Mouse (Mus musculus): ENCODE measurements around the gene Slc8a1. TPM values are rescaled to one million over a fixed set of nuclear protein-coding genes. Genes with fewer than 3 reads are reported as not detected.
A peak's percentile ranks its signal among the peaks of the same experiment; 100 is the strongest.

Gene Slc8a1
- polyA plus RNA-seq, 1 experiment from 2014 or later = 83.6 TPM

- Histone ChIP-seq H3K4me2 (no peak overlapping the region), H3K4me1 (replicated peaks) (peaks cover 26% of the 10 kb centered on the region), H3K36me3 (peaks cover 11% of the 10 kb centered on the region; the same call in 1 of the 2 replicates), H3K9me3 (replicated peaks) (no peaks in the 10 kb centered on the region), H3K9ac (no peak overlapping the region), H3K4me3 (no peak overlapping the region), H3K27ac (peak overlapping the region; percentile 13; the same call in 1 of the 2 replicates), H3K27me3 (no peaks in the 10 kb centered on the region)
- 41% methylated on average over 1 of the region's 1 CpGs for WGBS
- ATAC-seq (replicated peaks; ENCODE audit: insufficient number of reproducible peaks, insufficient read depth, low FRiP score, low read depth) = no peak
Measured at GRCm38 (mm10) chr17:81712273-81712751, 25.9 kb downstream of the Slc8a1 start.

- peaks cover 17% of the 10 kb centered on the region; the same call in 1 of the 2 replicates for H3K36me3 ChIP-seq
- 24% methylated on average over 3 of the region's 3 CpGs for WGBS
- H3K4me3 ChIP-seq = no peak overlapping the region
- H3K9ac ChIP-seq = no peak overlapping the region
- peak overlapping the region; percentile 32; the same call in 1 of the 2 replicates for H3K27ac ChIP-seq
- H3K27me3 ChIP-seq = no peaks in the 10 kb centered on the region
- H3K9me3 ChIP-seq (replicated peaks) = no peaks in the 10 kb centered on the region
- no peak for ATAC-seq (replicated peaks; ENCODE audit: insufficient number of reproducible peaks, insufficient read depth, low FRiP score, low read depth)
- no peak overlapping the region for H3K4me2 ChIP-seq
- H3K4me1 ChIP-seq (replicated peaks) = peaks cover 41% of the 10 kb centered on the region
Measured at GRCm38 (mm10) chr17:81704761-81705160, 33.4 kb downstream of the Slc8a1 start.

- Histone ChIP-seq H3K9me3 (replicated peaks) (no peaks in the 10 kb centered on the region), H3K9ac (no peak overlapping the region), H3K36me3 (peaks cover 6% of the 10 kb centered on the region; the same call in 1 of the 2 replicates), H3K4me3 (no peak overlapping the region), H3K4me1 (replicated peaks) (peaks cover 53% of the 10 kb centered on the region), H3K27ac (0 out of 2 replicates have a peak overlapping the region, but pooled peaks have one; percentile 14), H3K4me2 (no peak overlapping the region), H3K27me3 (no peaks in the 10 kb centered on the region)
- WGBS = 59% methylated on average over 2 of the region's 2 CpGs
- no peak for ATAC-seq (replicated peaks; ENCODE audit: insufficient number of reproducible peaks, insufficient read depth, low FRiP score, low read depth)
Measured at GRCm38 (mm10) chr17:81703258-81703657, 34.9 kb downstream of the Slc8a1 start.

GRCm38 (mm10) chr17:81701701-81702100 is 36.5 kb downstream of the Slc8a1 start:
- Histone ChIP-seq H3K9ac (no peak overlapping the region), H3K4me3 (no peak overlapping the region), H3K4me2 (no peak overlapping the region), H3K9me3 (replicated peaks) (no peaks in the 10 kb centered on the region), H3K4me1 (replicated peaks) (peaks cover 46% of the 10 kb centered on the region), H3K36me3 (peaks cover 6% of the 10 kb centered on the region; the same call in 1 of the 2 replicates), H3K27me3 (no peaks in the 10 kb centered on the region), H3K27ac (peak overlapping the region; percentile 45)
- no peak for ATAC-seq (replicated peaks; ENCODE audit: insufficient number of reproducible peaks, insufficient read depth, low FRiP score, low read depth)
- WGBS = 44% methylated on average over 4 of the region's 4 CpGs

GRCm38 (mm10) chr17:81698789-81699188 is 39.4 kb downstream of the Slc8a1 start:
- Histone ChIP-seq H3K9me3 (replicated peaks) (no peaks in the 10 kb centered on the region), H3K4me1 (replicated peaks) (peaks cover 28% of the 10 kb centered on the region), H3K4me3 (no peak overlapping the region), H3K4me2 (no peak overlapping the region), H3K27me3 (no peaks in the 10 kb centered on the region), H3K9ac (no peak overlapping the region), H3K27ac (peak overlapping the region; percentile 15; the same call in 1 of the 2 replicates), H3K36me3 (peaks cover 3% of the 10 kb centered on the region; the same call in 1 of the 2 replicates)
- WGBS = 38% methylated on average over 10 of the region's 10 CpGs
- ATAC-seq (replicated peaks; ENCODE audit: insufficient number of reproducible peaks, insufficient read depth, low FRiP score, low read depth) = no peak

GRCm38 (mm10) chr17:81697695-81698094 is 40.5 kb downstream of the Slc8a1 start:
- Histone ChIP-seq H3K36me3 (no peaks in the 10 kb centered on the region; the same call in 1 of the 2 replicates), H3K9me3 (replicated peaks) (no peaks in the 10 kb centered on the region), H3K4me3 (no peak overlapping the region), H3K4me2 (no peak overlapping the region), H3K9ac (no peak overlapping the region), H3K27ac (no peak overlapping the region), H3K4me1 (replicated peaks) (peaks cover 23% of the 10 kb centered on the region), H3K27me3 (no peaks in the 10 kb centered on the region)
- no peak for ATAC-seq (replicated peaks; ENCODE audit: insufficient number of reproducible peaks, insufficient read depth, low FRiP score, low read depth)
- 37% methylated on average over 2 of the region's 2 CpGs for WGBS

GRCm38 (mm10) chr17:81694977-81695376 is 43.2 kb downstream of the Slc8a1 start:
- WGBS = 79% methylated on average over 1 of the region's 1 CpGs
- Histone ChIP-seq H3K4me2 (no peak overlapping the region), H3K36me3 (no peaks in the 10 kb centered on the region), H3K9me3 (replicated peaks) (no peaks in the 10 kb centered on the region), H3K27me3 (no peaks in the 10 kb centered on the region), H3K9ac (no peak overlapping the region), H3K4me3 (no peak overlapping the region), H3K27ac (no peak overlapping the region), H3K4me1 (replicated peaks) (peaks cover 13% of the 10 kb centered on the region)
- no peak for ATAC-seq (replicated peaks; ENCODE audit: insufficient number of reproducible peaks, insufficient read depth, low FRiP score, low read depth)

GRCm38 (mm10) chr17:81679616-81680015 is 58.6 kb downstream of the Slc8a1 start:
- peaks cover 3% of the 10 kb centered on the region; the same call in 1 of the 2 replicates for H3K36me3 ChIP-seq
- no peak for ATAC-seq (replicated peaks; ENCODE audit: insufficient number of reproducible peaks, insufficient read depth, low FRiP score, low read depth)
- H3K9me3 ChIP-seq (replicated peaks) = no peaks in the 10 kb centered on the region
- no peak overlapping the region for H3K9ac ChIP-seq
- no peak overlapping the region for H3K4me3 ChIP-seq
- no peak overlapping the region for H3K4me2 ChIP-seq
- peaks cover 27% of the 10 kb centered on the region for H3K4me1 ChIP-seq (replicated peaks)
- no peaks in the 10 kb centered on the region for H3K27me3 ChIP-seq
- H3K27ac ChIP-seq = no peak overlapping the region

GRCm38 (mm10) chr17:81677450-81677849 is 60.7 kb downstream of the Slc8a1 start:
- Histone ChIP-seq H3K27me3 (no peaks in the 10 kb centered on the region), H3K4me2 (no peak overlapping the region), H3K36me3 (peaks cover 3% of the 10 kb centered on the region; the same call in 1 of the 2 replicates), H3K4me1 (replicated peaks) (peaks cover 32% of the 10 kb centered on the region), H3K27ac (no peak overlapping the region), H3K9me3 (replicated peaks) (no peaks in the 10 kb centered on the region), H3K4me3 (no peak overlapping the region), H3K9ac (no peak overlapping the region)
- no peak for ATAC-seq (replicated peaks; ENCODE audit: insufficient number of reproducible peaks, insufficient read depth, low FRiP score, low read depth)
- 58% methylated on average over 2 of the region's 2 CpGs for WGBS

GRCm38 (mm10) chr17:81676203-81676602 is 62.0 kb downstream of the Slc8a1 start:
- ATAC-seq (replicated peaks; ENCODE audit: insufficient number of reproducible peaks, insufficient read depth, low FRiP score, low read depth) = no peak
- peaks cover 44% of the 10 kb centered on the region for H3K4me1 ChIP-seq (replicated peaks)
- H3K9ac ChIP-seq = no peak overlapping the region
- no peak overlapping the region for H3K27ac ChIP-seq
- no peak overlapping the region for H3K4me2 ChIP-seq
- H3K4me3 ChIP-seq = no peak overlapping the region
- H3K9me3 ChIP-seq (replicated peaks) = no peaks in the 10 kb centered on the region
- WGBS = 60% methylated on average over 3 of the region's 3 CpGs
- no peaks in the 10 kb centered on the region; the same call in 1 of the 2 replicates for H3K36me3 ChIP-seq
- H3K27me3 ChIP-seq = no peaks in the 10 kb centered on the region

- H3K4me2 ChIP-seq = peak overlapping the region; percentile 96
- peaks cover 68% of the 10 kb centered on the region for H3K4me1 ChIP-seq (replicated peaks)
- WGBS = 23% methylated on average over 5 of the region's 5 CpGs
- H3K9ac ChIP-seq = peak overlapping the region; percentile 36
- peak overlapping the region; percentile 42; the same call in 1 of the 2 replicates for H3K27ac ChIP-seq
- no peaks in the 10 kb centered on the region for H3K9me3 ChIP-seq (replicated peaks)
- no peak for ATAC-seq (replicated peaks; ENCODE audit: insufficient number of reproducible peaks, insufficient read depth, low FRiP score, low read depth)
- H3K36me3 ChIP-seq = no peaks in the 10 kb centered on the region
- peak overlapping the region; percentile 65 for H3K4me3 ChIP-seq
- no peaks in the 10 kb centered on the region for H3K27me3 ChIP-seq
Measured at GRCm38 (mm10) chr17:81671245-81671644, 66.9 kb downstream of the Slc8a1 start.
